Mouse (Mus musculus) hematopoietic stem cell, adult 5-6 weeks (primary cell): Measurements from ENCODE around the gene Ptgds. TPM values are rescaled to one million over a fixed set of nuclear protein-coding genes. Genes with fewer than 3 reads are reported as not detected.

ENCODE experiments used
- ATAC-seq, 2 experiments: fragments of 125-278 bp in 1 of 2; replicated peaks in 1 of 2; 2 replicates each; pipeline ENCODE4 v1.8.0; 2016 to 2017; ENCODE audit warnings: inconsistent platforms in 2 of 2, mild to moderate bottlenecking in 2 of 2, moderate number of reproducible peaks in 2 of 2, low read depth in 1 of 2, moderate TSS enrichment in 1 of 2; ENCODE audit not compliant: low FRiP score in 2 of 2, poor library complexity in 2 of 2, severe bottlenecking in 2 of 2, insufficient read depth in 1 of 2, low TSS enrichment in 1 of 2
- total RNA-seq: library from RNA; stranded (forward); fragments of 172-1452, 232-1000 nt; gene quantifications from 2 replicates; pipeline ENCODE4 v1.2.3, GENCODE M21; 2017

The Ptgds gene
- total RNA-seq, 1 experiment from 2014 or later = 3.5 TPM

DNA sequence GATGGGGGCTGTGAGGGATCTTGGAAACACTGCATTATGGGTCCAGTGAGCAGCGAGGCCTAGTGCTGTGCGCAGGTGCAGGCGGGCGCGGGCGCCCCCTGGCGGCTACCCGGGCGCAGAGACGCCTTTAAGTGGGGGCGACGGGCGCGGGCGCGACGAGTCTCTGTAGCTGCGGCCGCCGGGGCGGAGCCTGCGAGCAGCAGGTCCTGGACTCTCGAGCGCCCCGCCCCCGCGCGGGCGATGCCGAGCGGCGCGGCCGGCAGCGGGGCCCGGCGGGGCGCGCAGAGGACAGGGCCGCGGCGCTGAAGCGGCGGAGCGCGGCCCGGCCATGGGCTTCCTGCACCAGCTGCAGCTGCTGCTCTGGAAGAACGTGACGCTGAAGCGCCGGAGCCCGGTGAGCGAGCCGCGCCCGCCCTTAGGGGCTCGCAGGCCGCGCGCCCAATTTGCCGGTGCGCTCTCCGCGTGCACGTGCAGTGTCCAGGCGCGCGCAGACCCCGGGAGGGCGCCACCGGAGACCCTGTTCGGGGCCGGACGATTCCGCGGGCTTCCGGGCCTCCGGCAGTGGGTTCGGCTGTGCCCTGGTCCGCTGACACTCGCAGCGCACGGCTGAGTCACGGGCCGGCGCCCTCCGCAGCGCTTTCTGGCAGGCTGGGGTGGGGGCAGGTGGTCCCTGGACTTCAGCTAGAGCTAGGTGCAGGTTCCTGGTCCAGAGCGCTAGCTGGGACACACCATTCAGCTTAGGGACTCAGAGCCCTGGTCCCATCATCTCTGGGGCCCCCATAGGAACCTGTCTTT lies 41.2 kb downstream of the Ptgds start, which contains the start of gene Abca2:
Gene Abca2 (plus strand): TSS at position 262 of the 795 bp plus-strand sequence.
- ATAC-seq = peak; percentile 58 to 63

DNA sequence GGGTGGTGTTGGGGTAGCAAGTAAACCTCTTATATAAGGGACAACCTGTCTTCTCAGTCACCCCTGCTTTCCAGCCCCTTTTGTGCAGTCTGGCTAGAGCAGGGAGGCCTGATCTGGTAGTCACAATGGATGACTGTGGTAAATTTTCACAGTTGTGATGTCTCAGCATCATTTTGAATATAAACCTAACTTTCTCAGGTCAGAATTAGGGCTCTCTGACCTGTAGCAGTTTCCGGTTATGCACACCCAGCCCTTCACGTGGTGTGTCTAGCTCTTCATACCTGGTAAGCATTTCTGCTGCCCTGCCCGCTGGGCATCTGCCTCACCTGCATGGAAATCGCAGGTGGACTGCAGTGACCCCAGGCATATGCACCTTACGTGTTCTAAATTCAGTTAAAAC lies 42.6 kb downstream of the Ptgds start:
- no peak for ATAC-seq

DNA sequence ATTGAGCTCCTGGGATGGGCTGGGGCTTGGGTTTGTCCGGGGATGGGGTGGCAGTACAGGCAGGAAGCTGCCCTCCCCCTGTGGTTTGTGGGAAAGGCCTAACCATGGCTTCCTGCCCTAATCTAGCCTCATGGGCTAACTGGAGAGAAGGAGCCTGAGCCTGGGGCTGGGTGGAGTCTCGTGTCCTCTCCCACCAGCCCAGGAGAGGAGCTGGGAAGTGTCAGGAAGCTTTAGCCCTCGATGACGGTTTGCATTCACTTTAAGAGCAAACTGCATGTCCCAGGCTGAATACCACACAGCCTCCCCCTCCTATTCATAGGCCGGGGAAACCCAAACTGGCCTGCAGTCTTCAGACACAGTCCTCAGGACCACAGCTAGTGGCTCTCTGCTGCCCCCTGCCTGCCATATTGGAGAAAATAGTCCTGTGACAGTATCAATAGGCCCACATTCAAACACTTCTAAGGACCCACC lies 43.1 kb downstream of the Ptgds start:
- peak; percentile 29 to 43 for ATAC-seq

DNA sequence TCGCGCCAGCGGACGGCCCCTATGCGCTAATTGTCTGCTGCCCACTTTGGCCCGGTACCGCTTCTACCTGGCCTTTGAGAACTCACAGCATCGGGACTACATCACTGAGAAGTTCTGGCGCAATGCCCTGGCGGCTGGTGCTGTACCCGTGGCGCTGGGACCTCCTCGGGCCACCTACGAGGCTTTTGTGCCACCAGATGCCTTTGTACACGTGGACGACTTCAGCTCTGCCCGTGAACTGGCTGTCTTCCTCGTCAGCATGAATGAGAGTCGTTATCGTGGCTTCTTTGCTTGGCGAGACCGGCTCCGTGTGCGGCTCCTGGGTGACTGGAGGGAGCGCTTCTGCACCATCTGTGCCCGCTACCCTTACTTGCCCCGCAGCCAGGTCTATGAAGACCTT lies 44.4 kb downstream of the Ptgds start:
- no peak for ATAC-seq

DNA sequence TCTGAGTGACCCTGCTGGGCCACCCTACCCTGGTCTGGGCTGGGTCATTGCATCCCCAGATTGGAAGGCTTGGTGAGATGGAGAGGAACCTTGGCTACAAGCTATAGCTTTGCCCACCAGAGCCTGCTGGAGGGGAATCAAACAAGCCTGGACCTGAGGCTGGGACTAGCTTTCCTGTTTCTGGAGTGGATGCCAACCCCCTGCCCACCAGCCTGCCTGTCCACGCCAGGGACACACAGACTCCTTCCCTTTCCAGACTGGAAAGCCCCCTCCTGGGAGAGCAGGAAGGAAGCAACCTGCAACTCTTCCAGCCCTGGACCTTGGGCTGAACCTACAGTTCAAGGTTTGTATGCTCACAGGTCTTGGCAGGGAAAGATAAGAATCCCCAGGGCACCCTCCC lies 46.2 kb downstream of the Ptgds start:
- ATAC-seq = no peak

DNA sequence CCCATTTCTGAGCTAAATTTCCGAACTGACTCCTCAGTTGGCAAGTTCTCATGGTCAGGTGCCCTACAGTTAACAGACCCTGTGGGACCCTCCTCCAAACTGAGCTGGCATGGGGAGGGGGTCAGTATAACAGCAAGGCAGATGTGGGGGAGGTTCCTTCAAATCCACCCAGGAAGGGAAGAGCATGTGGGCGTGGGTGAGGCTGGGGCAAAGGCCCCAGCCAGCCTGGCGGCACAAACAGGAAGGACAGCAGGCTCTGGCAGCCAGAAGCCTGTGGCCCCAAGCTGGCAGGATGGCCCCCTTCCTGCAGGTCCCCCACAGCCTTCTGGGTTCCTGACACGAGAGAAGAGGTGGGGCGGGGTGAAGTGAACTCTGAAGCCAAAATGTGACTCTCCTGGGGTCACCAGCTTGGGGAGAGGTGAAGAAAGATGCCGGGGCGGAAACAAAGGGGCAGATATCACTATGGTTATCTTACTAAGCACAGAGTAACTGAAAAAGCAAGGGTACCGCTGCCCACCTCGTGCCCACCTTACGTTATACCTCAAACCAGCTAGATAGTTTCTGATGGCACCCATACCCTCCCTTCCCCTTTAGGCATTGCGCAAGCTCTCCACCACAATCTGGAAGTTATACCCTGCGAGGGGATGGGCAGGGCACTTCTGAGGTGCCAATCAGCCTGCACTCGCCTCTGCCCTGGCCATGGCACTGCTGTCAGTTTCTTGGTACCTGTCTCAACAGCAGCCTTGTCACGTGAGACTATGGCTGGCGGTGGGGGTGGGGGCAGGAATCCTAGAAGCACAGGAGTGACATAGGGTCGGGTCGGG lies 47.0 kb downstream of the Ptgds start, which contains the start of gene Fut7:
Gene Fut7 (plus strand): TSS at position 681 of the 824 bp plus-strand sequence.
- ATAC-seq = peak; percentile 73 to 74

DNA sequence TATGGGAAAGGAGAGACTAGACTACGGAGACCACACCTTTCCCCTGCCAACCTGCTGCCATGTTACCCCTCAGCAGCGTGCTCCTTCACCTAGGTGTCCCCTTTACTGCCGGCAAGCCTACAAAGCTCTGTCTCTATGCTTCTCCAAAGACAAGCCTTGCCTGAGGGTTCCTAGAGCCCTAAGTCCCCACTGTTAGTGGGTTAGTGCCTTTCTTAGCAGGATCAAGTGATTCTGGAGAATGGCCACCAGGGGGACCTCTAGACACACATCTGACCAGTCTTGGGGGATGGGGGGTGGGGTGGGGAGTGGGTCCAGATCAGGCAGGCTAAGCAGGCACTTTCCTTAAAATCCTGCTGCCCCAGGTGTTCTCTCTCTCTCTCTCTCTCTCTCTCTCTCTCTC lies 48.0 kb downstream of the Ptgds start:
- peak; percentile 13 to 27; a peak in 1 of 4 replicates for ATAC-seq

DNA sequence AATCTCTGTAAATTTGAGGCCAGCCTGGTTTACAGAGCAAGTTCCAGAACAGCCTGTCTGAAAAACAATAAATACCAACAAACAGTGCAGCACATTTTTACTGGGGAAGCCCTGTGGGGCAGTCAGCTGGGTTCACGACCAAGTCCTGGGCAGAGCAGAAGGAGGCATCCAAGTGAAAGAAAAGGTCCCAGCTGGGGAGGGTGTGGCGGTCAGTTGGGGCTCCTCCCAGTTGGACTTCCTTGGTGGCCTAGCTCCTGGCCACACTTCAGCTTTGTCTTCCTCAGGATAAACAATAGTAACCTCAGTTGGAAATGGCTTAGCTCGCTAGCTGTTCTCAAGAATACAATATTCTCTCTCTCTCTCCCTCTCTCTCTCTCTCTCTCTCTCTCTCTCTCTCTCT lies 52.4 kb downstream of the Ptgds start:
- ATAC-seq = no peak

Other genes with a start within 250 kb of the Ptgds start
- gene Tubb4b, start 245.3 kb downstream of the Ptgds start, total RNA-seq = 426 and 473 TPM in 2 replicates
- gene Slc34a3, start 235.7 kb downstream of the Ptgds start, total RNA-seq = 0.81 TPM in 1 of 2 replicates, not detected in the other
- gene Rnf224, start 233.3 kb downstream of the Ptgds start, total RNA-seq = not detected in 2 replicates
- gene Rnf208, start 227.8 kb downstream of the Ptgds start, total RNA-seq = 0.50 TPM in 1 of 2 replicates, not detected in the other
- not detected in 2 replicates for gene Cysrt1, start 227.6 kb downstream of the Ptgds start, total RNA-seq
- 1.4 and 5.1 TPM in 2 replicates for gene AL732309.1, start 223.2 kb downstream of the Ptgds start, total RNA-seq
- gene Tmem203, start 214.6 kb downstream of the Ptgds start, total RNA-seq = 9.9 and 10.8 TPM in 2 replicates
- 8.2 and 10.6 TPM in 2 replicates for gene Tprn, start 207.4 kb downstream of the Ptgds start, total RNA-seq
- 46.4 and 82.9 TPM in 2 replicates for gene Ssna1, start 197.6 kb downstream of the Ptgds start, total RNA-seq
- 39.0 and 46.9 TPM in 2 replicates for gene Anapc2, start 197.6 kb downstream of the Ptgds start, total RNA-seq
- not detected in 2 replicates for gene Tmem210, start 181.9 kb downstream of the Ptgds start, total RNA-seq
- not detected in 2 replicates for gene Lrrc26, start 180.1 kb downstream of the Ptgds start, total RNA-seq
- not detected in 2 replicates for gene Grin1, start 150.9 kb downstream of the Ptgds start, total RNA-seq
- gene Man1b1, start 137.7 kb downstream of the Ptgds start, total RNA-seq = 60.9 and 70.9 TPM in 2 replicates
- gene Dpp7, start 113.7 kb downstream of the Ptgds start, total RNA-seq = 11.9 and 31.6 TPM in 2 replicates
- 8.2 and 12.6 TPM in 2 replicates for gene Uap1l1, start 104.4 kb downstream of the Ptgds start, total RNA-seq
- 3.3 and 12.1 TPM in 2 replicates for gene Sapcd2, start 97.7 kb downstream of the Ptgds start, total RNA-seq
- gene Entpd2, start 74.2 kb downstream of the Ptgds start, total RNA-seq = not detected in 2 replicates
- gene Npdc1, start 70.7 kb downstream of the Ptgds start, total RNA-seq = 0.74 and 2.3 TPM in 2 replicates
- 23.6 and 28.5 TPM in 2 replicates for gene Fut7, start 46.8 kb downstream of the Ptgds start, total RNA-seq
- gene Abca2, start 41.3 kb downstream of the Ptgds start, total RNA-seq = 52.7 and 57.5 TPM in 2 replicates
- gene Clic3, start 13.2 kb downstream of the Ptgds start, total RNA-seq = not detected in 2 replicates
- 27.5 and 28.0 TPM in 2 replicates for gene Paxx, start 9.0 kb downstream of the Ptgds start, total RNA-seq
- gene Lcn12, start 23.9 kb upstream of the Ptgds start, total RNA-seq = not detected in 2 replicates
- 20.6 and 25.1 TPM in 2 replicates for gene Fbxw5, start 30.7 kb upstream of the Ptgds start, total RNA-seq
- 0.35 and 2.0 TPM in 2 replicates for gene C8g, start 31.7 kb upstream of the Ptgds start, total RNA-seq
- 18.0 and 20.2 TPM in 2 replicates for gene Traf2, start 76.9 kb upstream of the Ptgds start, total RNA-seq
- 68.7 and 71.1 TPM in 2 replicates for gene Edf1, start 87.8 kb upstream of the Ptgds start, total RNA-seq
- gene Mamdc4, start 104.8 kb upstream of the Ptgds start, total RNA-seq = 1.1 and 4.8 TPM in 2 replicates
- 27.8 and 63.7 TPM in 2 replicates for gene Phpt1, start 105.2 kb upstream of the Ptgds start, total RNA-seq
- 0.40 TPM in 1 of 2 replicates, not detected in the other for gene Ajm1, start 111.7 kb upstream of the Ptgds start, total RNA-seq
- 56.5 and 67.0 TPM in 2 replicates for gene Rabl6, start 138.5 kb upstream of the Ptgds start, total RNA-seq
- gene Ccdc183, start 147.6 kb upstream of the Ptgds start, total RNA-seq = not detected in 2 replicates
- 22.2 and 28.8 TPM in 2 replicates for gene Tmem141, start 152.0 kb upstream of the Ptgds start, total RNA-seq
- gene Fcna, start 158.0 kb upstream of the Ptgds start, total RNA-seq = 0.94 TPM in 1 of 2 replicates, not detected in the other
- gene Lcn8, start 183.1 kb upstream of the Ptgds start, total RNA-seq = not detected in 2 replicates
- gene Lcn5, start 187.9 kb upstream of the Ptgds start, total RNA-seq = not detected in 2 replicates
- not detected in 2 replicates for gene Lcn6, start 206.7 kb upstream of the Ptgds start, total RNA-seq
- gene Lcn10, start 212.7 kb upstream of the Ptgds start, total RNA-seq = not detected in 2 replicates
- not detected in 2 replicates for gene Obp2a, start 230.0 kb upstream of the Ptgds start, total RNA-seq
- gene Bmyc, start 236.7 kb upstream of the Ptgds start, total RNA-seq = 6.4 and 11.8 TPM in 2 replicates